Mouse (Mus musculus): ENCODE data around the gene Nanp.

The Nanp gene

DNA sequence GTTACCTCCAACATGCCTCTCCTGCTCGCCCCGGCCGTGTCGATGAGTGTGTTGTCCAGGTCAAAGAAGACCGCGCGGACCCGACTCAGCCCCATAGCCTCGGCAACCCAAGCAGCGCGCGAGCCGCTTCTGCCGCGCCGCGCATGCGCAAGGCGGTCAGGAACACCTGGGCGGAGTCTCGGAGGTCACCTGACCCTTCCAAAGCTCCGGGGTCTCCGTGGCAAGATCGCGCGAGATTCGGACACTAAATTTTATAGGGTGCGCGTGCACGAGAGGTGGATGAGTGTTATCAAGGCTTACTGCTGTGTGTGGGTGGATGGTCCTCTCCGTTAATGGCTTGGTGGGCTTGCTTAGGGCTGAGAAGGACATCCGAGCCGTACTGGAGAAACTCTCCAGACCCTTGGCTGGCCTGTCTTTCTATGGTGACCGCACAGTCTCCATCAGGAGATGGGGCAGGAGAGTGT is at the start of gene Nanp, which contains the start of gene Ninl:
Gene Nanp (minus strand): TSS at position 167 of the 464 bp plus-strand sequence.
Gene Ninl (minus strand): TSS at position 151 of the 464 bp plus-strand sequence.
- DNase-seq (ENCODE audit: low spot score), result peak; percentile 97

GRCm38 (mm10) chr2:151056637-151057036 is 17.4 kb upstream of the Nanp start:
- no peak for DNase-seq (ENCODE audit: low spot score)

DNA sequence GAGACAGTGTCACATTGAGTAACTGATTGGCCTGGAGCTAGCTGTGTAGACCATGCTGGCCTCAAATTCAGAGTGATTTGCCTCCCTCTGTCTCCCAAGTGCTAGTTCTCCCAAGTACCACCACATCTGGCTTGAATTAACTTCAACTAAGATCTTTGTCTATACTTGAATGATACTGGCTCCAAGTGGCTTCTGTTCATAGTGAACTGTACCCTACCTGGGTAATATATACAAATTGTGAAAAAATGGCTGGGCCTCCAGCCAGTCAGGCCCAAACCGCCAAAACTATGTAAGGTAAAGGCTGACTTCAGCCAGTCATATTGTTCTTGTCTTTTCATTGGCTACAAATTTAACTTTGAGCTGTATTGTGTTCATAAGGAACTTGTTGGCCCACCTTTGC is 1.2 kb upstream of the Nanp start:
- DNase-seq (ENCODE audit: low spot score), result no peak

- no peak for DNase-seq (ENCODE audit: low spot score)
Measured at GRCm38 (mm10) chr2:151039726-151040125, 528 bp upstream of the Nanp start.

- no peak for DNase-seq (ENCODE audit: low spot score)
Measured at GRCm38 (mm10) chr2:151038811-151039222, 381 bp downstream of the Nanp start.

GRCm38 (mm10) chr2:151037876-151038552 is 1.2 kb downstream of the Nanp start:
- no peak for DNase-seq (ENCODE audit: low spot score)

GRCm38 (mm10) chr2:151037292-151037691 is 1.9 kb downstream of the Nanp start:
- DNase-seq (ENCODE audit: low spot score), result no peak

DNA sequence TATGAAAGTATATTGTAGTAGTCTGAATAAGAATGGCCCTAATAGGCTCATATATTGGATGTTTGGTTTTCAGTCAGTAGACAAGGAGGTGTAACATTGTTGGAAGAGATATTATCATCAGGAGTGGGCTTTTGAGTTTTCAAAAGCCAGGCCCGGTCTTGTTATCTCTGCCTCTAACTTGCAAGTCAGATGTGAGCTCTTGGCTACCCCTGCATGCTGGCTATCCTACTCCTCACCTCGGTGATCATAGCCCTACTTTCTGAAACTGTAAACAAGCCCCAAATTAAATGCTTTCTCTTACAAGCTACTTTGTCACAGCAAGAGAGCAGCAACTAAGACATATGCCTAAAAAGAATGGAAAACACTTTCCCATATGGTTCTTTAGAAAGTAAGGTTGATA is 2.5 kb downstream of the Nanp start:
- DNase-seq (ENCODE audit: low spot score), result no peak

DNA sequence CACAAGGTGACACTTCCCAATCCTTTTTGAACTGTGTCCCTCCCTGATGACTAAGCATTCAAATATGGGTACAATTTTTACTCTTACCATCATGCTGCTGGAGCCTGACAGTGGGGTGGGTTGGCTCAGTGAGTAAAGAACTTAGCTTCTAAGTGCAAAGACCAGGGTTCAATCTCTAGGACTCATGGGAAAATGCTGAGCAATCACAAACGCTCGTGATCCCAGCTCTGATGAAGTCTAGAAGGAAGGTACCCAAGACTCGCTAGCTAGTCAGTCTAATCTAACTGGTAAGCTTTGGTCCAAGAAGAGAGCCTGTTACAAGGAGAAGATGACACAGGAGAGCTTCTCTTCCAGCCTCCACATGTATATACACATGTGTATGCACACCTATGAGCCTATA is 4.8 kb downstream of the Nanp start:
- DNase-seq (ENCODE audit: low spot score), result no peak

GRCm38 (mm10) chr2:151021158-151021557 is 18.0 kb downstream of the Nanp start:
- no peak for DNase-seq (ENCODE audit: low spot score)

GRCm38 (mm10) chr2:151015316-151015715 is 23.9 kb downstream of the Nanp start:
- DNase-seq (ENCODE audit: low spot score), result no peak

DNA sequence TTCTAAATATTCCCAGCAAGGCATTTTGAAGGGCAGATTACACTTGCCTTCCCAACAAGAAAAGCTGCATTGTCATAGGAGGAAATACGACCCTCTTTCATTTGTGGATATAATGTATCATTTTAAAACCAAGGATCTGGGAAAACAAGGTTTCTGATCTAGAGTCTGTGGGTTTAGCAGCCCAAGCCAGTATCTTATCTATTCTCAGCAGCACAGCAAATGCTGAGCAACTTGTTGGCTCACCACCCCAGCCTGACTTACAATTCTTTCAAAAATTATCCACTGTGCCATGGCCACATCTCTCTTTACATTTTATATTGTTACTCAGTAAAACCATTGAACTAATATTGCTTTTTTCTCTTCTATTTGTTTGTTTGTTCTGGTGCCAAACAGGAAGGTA is 27.9 kb downstream of the Nanp start:
- no peak for DNase-seq (ENCODE audit: low spot score)

GRCm38 (mm10) chr2:151009515-151010085 is 29.6 kb downstream of the Nanp start:
- DNase-seq (ENCODE audit: low spot score), result no peak

DNA sequence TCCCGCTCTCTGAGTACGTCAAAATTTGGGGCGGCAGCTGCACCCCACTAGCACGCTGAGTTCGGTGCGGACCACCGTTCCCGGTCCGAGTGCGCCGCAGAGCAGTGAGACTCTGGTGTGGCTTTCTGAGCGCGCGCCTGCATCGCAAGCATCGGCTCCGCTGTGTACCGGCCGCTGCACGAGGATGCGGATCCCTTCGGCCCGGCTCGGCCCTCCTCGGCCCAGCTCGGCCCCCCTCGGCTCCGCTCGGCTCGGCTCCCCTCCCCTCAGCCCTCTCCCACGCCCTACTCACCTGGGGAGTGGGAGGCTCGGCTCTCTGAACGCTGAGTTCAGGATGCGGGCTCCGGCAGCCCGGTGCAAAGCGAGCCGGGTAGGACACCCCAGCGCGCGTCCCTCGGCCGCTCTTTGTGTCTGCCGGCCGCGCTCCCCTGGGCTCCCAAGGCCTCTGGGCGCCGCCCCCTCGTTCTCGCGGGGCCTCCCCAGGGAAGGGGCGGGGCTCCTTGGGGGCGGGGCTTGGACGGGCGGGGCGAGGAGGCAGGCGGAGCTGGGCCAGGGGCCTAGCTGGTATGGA is 30.2 kb downstream of the Nanp start:
- DNase-seq (ENCODE audit: low spot score), result peak; percentile 92

DNA sequence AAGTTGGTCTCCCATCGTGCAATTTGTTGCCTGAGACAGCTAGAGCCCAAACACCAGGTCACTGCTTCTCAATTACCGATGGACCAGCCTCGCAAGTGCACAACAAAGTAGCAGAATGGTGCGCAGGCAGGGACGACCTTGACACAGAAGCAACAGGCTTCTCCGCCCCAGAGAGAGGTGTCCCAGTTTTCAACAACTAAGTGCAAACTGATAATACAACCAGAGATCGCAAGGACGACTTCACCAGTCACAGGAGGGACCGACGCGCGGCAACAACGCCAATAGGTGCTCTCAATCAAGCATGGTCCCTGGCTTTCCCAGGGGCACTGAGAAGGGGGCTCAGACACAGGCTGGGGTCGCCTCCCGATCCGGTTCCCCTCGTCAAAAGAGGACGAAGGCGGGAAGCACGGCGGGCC is 30.7 kb downstream of the Nanp start:
- peak; percentile 68 for DNase-seq (ENCODE audit: low spot score)

DNA sequence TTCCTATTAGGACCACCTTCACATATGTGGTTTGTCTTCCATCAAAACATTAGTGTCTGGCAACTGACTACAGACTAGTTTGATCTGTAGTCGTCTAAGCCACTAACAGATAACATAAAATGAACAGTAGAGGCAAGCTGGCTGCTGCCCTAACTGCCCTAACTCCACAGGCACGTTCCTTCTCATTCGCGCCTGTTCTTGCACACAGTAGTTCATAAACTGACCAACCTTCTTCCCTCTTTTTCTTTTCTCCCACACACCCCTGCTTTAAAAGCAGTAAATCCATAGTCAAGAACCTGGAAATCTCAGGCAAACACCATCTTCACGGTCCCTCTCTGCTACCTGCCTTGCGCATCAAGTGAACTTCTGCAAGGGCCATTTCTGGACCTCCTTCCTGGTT is 31.2 kb downstream of the Nanp start:
- DNase-seq (ENCODE audit: low spot score), result no peak

- DNase-seq (ENCODE audit: low spot score), result no peak
Measured at GRCm38 (mm10) chr2:151006281-151006945, 32.8 kb downstream of the Nanp start.

DNA sequence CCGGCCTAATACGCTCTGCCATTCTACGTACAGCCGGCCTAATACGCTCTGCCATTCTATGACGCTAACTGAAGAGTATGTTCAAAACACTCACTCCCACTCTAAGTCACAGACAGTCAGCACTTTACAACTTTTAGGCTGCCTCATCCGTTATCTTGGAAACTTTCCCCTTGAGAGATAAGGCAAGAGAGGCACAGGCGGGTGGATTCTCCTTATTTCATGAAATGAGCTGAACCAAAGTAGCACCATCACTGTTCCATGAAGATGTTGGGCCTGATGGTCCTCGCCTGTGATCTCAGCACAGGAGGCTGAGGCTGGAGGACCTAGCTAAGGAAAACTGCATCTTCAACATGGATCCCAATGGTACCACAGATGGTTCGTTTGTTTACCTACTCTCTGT is 34.8 kb downstream of the Nanp start:
- peak; percentile 22 for DNase-seq (ENCODE audit: low spot score)

- peak; percentile 21 for DNase-seq (ENCODE audit: low spot score)
Measured at GRCm38 (mm10) chr2:151003796-151004195, 35.4 kb downstream of the Nanp start.

- DNase-seq (ENCODE audit: low spot score), result peak; percentile 38
Measured at GRCm38 (mm10) chr2:151001619-151002175, 37.5 kb downstream of the Nanp start.

DNA sequence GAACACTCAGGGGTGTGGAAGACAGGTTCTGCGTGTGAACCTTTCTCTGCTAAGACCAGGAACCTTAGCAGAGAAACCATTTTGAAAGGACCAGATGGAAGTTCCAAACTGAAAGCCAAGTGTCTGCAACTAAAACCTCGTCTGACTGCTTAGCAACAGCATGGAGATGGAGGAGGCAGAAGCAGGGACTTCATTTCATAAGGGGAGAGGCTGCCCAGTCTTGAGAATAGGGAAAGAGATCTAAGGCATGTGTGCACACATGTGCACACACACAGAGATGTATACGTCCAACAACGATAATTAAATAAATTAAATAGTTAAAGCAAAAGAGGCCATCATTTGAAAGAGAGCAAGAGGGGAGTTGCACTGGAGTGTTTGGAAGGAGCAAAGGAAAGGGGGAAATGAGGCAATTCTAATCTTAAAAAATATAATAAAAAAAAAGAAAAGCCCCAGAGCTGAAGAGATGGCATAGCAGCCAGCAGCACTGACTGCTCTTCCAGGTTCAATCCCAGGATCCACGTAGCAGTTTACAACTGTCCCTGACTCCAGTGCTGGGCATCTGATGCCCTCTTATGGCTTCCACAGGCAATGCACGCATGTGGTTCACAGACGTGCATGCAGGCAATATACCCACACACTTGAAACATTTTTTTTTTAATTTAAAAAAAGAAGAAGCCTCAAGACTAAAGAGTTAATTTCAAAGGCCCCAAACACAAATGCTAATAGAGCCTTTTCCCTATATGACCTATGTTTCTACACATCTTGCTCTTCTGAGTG is 38.6 kb downstream of the Nanp start:
- peak; percentile 65 for DNase-seq (ENCODE audit: low spot score)

DNA sequence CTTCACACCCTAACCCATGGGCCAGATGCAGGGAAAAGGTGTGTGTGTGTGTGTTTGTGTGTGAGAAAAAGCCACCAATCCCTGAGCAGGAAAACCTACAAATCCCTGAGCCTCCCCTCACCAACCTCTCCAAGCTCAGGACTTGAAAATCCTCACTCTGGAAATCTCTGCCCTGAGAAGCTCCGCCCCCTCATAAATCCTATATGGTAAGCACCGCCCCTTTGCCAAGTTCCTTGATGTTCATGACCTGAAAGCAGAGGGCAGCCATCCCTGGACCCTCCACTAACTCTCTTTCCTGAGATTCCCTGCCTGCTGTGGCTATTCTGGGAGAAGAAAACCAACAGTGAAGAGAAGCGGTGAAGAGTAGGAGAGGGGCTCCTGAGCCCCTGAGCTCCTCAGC is 40.2 kb downstream of the Nanp start:
- peak; percentile 42 for DNase-seq (ENCODE audit: low spot score)
